Mouse (Mus musculus): ENCODE data around the gene Phpt1. TPM values are rescaled to one million over a fixed set of nuclear protein-coding genes. Genes with fewer than 3 reads are reported as not detected.
A peak's percentile ranks its signal among the peaks of the same experiment; 100 is the strongest.

Gene Phpt1
- polyA plus RNA-seq, 1 experiment from 2014 or later = 167 TPM

- Histone ChIP-seq H3K4me1 (ENCODE audit: control insufficient read depth, insufficient read depth, low read length) (peaks cover 15% of the 10 kb centered on the region), H3K9ac (replicated peaks; ENCODE audit: low read length) (peak within 1 kb of the TSS; percentile 97), H3K27ac (replicated peaks; ENCODE audit: low read depth, low read length) (peak within 1 kb of the TSS; percentile 91), H3K27me3 (ENCODE audit: control insufficient read depth, insufficient read depth, low read length) (no peaks in the 10 kb centered on the region), H3K9me3 (ENCODE audit: control insufficient read depth, low read length) (no peaks in the 10 kb centered on the region), H3K36me3 (ENCODE audit: control insufficient read depth, insufficient read depth, low read length) (no peaks in the 10 kb centered on the region), H3K4me3 (replicated peaks; ENCODE audit: low read depth, low read length) (peak within 1 kb of the TSS; percentile 99), H3K4me2 (ENCODE audit: low read length) (peak within 1 kb of the TSS; percentile 74)
- DNase-seq (peak; percentile 97), ATAC-seq (ENCODE audit: low FRiP score, low TSS enrichment) (peak; percentile 91)
- WGBS = 1% methylated on average over 80 of the region's 80 CpGs
Observed at GRCm38 (mm10) chr2:25607761-25608622, 33.0 kb upstream of the Phpt1 start, which contains the start of gene Rabl6. Gene Rabl6, minus strand, starts transcription at chr2:25608521.

GRCm38 (mm10) chr2:25602526-25602925 lies 27.5 kb upstream of the Phpt1 start:
- 94% methylated on average over 5 of the region's 5 CpGs for WGBS
- no peak overlapping the region for H3K9ac ChIP-seq (replicated peaks; ENCODE audit: low read length)
- no peaks in the 10 kb centered on the region for H3K27me3 ChIP-seq (ENCODE audit: control insufficient read depth, insufficient read depth, low read length)
- H3K9me3 ChIP-seq (ENCODE audit: control insufficient read depth, low read length) = no peaks in the 10 kb centered on the region
- H3K4me3 ChIP-seq (replicated peaks; ENCODE audit: low read depth, low read length) = no peak overlapping the region
- H3K36me3 ChIP-seq (ENCODE audit: control insufficient read depth, insufficient read depth, low read length) = peaks cover 55% of the 10 kb centered on the region
- peaks cover 10% of the 10 kb centered on the region for H3K4me1 ChIP-seq (ENCODE audit: control insufficient read depth, insufficient read depth, low read length)
- ATAC-seq (ENCODE audit: low FRiP score, low TSS enrichment) = no peak
- H3K4me2 ChIP-seq (ENCODE audit: low read length) = no peak overlapping the region
- DNase-seq = no peak
- no peak overlapping the region for H3K27ac ChIP-seq (replicated peaks; ENCODE audit: low read depth, low read length)

- H3K4me1 ChIP-seq (ENCODE audit: control insufficient read depth, insufficient read depth, low read length) = no peaks in the 10 kb centered on the region
- no peak for DNase-seq
- H3K9ac ChIP-seq (replicated peaks; ENCODE audit: low read length) = no peak overlapping the region
- H3K4me2 ChIP-seq (ENCODE audit: low read length) = no peak overlapping the region
- peaks cover 79% of the 10 kb centered on the region for H3K36me3 ChIP-seq (ENCODE audit: control insufficient read depth, insufficient read depth, low read length)
- H3K27ac ChIP-seq (replicated peaks; ENCODE audit: low read depth, low read length) = no peak overlapping the region
- H3K27me3 ChIP-seq (ENCODE audit: control insufficient read depth, insufficient read depth, low read length) = no peaks in the 10 kb centered on the region
- H3K4me3 ChIP-seq (replicated peaks; ENCODE audit: low read depth, low read length) = no peak overlapping the region
- no peaks in the 10 kb centered on the region for H3K9me3 ChIP-seq (ENCODE audit: control insufficient read depth, low read length)
- 98% methylated on average over 2 of the region's 2 CpGs for WGBS
- no peak for ATAC-seq (ENCODE audit: low FRiP score, low TSS enrichment)
Observed at GRCm38 (mm10) chr2:25600037-25600436, 25.0 kb upstream of the Phpt1 start.

GRCm38 (mm10) chr2:25598749-25599148 lies 23.7 kb upstream of the Phpt1 start:
- Histone ChIP-seq H3K36me3 (ENCODE audit: control insufficient read depth, insufficient read depth, low read length) (peaks cover 86% of the 10 kb centered on the region), H3K4me1 (ENCODE audit: control insufficient read depth, insufficient read depth, low read length) (no peaks in the 10 kb centered on the region), H3K27me3 (ENCODE audit: control insufficient read depth, insufficient read depth, low read length) (no peaks in the 10 kb centered on the region), H3K27ac (replicated peaks; ENCODE audit: low read depth, low read length) (no peak overlapping the region), H3K9ac (replicated peaks; ENCODE audit: low read length) (no peak overlapping the region), H3K9me3 (ENCODE audit: control insufficient read depth, low read length) (no peaks in the 10 kb centered on the region), H3K4me3 (replicated peaks; ENCODE audit: low read depth, low read length) (no peak overlapping the region), H3K4me2 (ENCODE audit: low read length) (no peak overlapping the region)
- no peak for DNase-seq
- WGBS = 93% methylated on average over 1 of the region's 1 CpGs
- no peak for ATAC-seq (ENCODE audit: low FRiP score, low TSS enrichment)

GRCm38 (mm10) chr2:25596765-25597510 lies 21.9 kb upstream of the Phpt1 start:
- Histone ChIP-seq H3K9ac (replicated peaks; ENCODE audit: low read length) (no peak overlapping the region), H3K27me3 (ENCODE audit: control insufficient read depth, insufficient read depth, low read length) (no peaks in the 10 kb centered on the region), H3K4me2 (ENCODE audit: low read length) (no peak overlapping the region), H3K9me3 (ENCODE audit: control insufficient read depth, low read length) (no peaks in the 10 kb centered on the region), H3K4me3 (replicated peaks; ENCODE audit: low read depth, low read length) (no peak overlapping the region), H3K36me3 (ENCODE audit: control insufficient read depth, insufficient read depth, low read length) (peaks cover 94% of the 10 kb centered on the region), H3K4me1 (ENCODE audit: control insufficient read depth, insufficient read depth, low read length) (no peaks in the 10 kb centered on the region), H3K27ac (replicated peaks; ENCODE audit: low read depth, low read length) (no peak overlapping the region)
- ATAC-seq (ENCODE audit: low FRiP score, low TSS enrichment) = no peak
- DNase-seq = no peak
- 98% methylated on average over 5 of the region's 5 CpGs for WGBS

- Histone ChIP-seq H3K4me2 (ENCODE audit: low read length) (no peak overlapping the region), H3K9ac (replicated peaks; ENCODE audit: low read length) (no peak overlapping the region), H3K27ac (replicated peaks; ENCODE audit: low read depth, low read length) (no peak overlapping the region), H3K4me1 (ENCODE audit: control insufficient read depth, insufficient read depth, low read length) (no peaks in the 10 kb centered on the region), H3K36me3 (ENCODE audit: control insufficient read depth, insufficient read depth, low read length) (peaks cover 89% of the 10 kb centered on the region), H3K4me3 (replicated peaks; ENCODE audit: low read depth, low read length) (no peak overlapping the region), H3K9me3 (ENCODE audit: control insufficient read depth, low read length) (no peaks in the 10 kb centered on the region), H3K27me3 (ENCODE audit: control insufficient read depth, insufficient read depth, low read length) (no peaks in the 10 kb centered on the region)
- ATAC-seq (ENCODE audit: low FRiP score, low TSS enrichment) = no peak
- 91% methylated on average over 2 of the region's 2 CpGs for WGBS
- DNase-seq = peak; percentile 10
Observed at GRCm38 (mm10) chr2:25591863-25592262, 16.8 kb upstream of the Phpt1 start.

GRCm38 (mm10) chr2:25588227-25588907 lies 13.3 kb upstream of the Phpt1 start:
- Histone ChIP-seq H3K9ac (replicated peaks; ENCODE audit: low read length) (no peak overlapping the region), H3K27ac (replicated peaks; ENCODE audit: low read depth, low read length) (no peak overlapping the region), H3K4me3 (replicated peaks; ENCODE audit: low read depth, low read length) (no peak overlapping the region), H3K36me3 (ENCODE audit: control insufficient read depth, insufficient read depth, low read length) (peaks cover 92% of the 10 kb centered on the region), H3K4me2 (ENCODE audit: low read length) (no peak overlapping the region), H3K27me3 (ENCODE audit: control insufficient read depth, insufficient read depth, low read length) (no peaks in the 10 kb centered on the region), H3K4me1 (ENCODE audit: control insufficient read depth, insufficient read depth, low read length) (no peaks in the 10 kb centered on the region), H3K9me3 (ENCODE audit: control insufficient read depth, low read length) (no peaks in the 10 kb centered on the region)
- WGBS = 97% methylated on average over 8 of the region's 8 CpGs
- no peak for DNase-seq
- no peak for ATAC-seq (ENCODE audit: low FRiP score, low TSS enrichment)

GRCm38 (mm10) chr2:25587290-25587689 lies 12.3 kb upstream of the Phpt1 start:
- peaks cover 88% of the 10 kb centered on the region for H3K36me3 ChIP-seq (ENCODE audit: control insufficient read depth, insufficient read depth, low read length)
- WGBS = 87% methylated on average over 8 of the region's 8 CpGs

More at GRCm38 (mm10) chr2:25587290-25587689, 12.3 kb upstream of the Phpt1 start:
- no peak overlapping the region for H3K9ac ChIP-seq (replicated peaks; ENCODE audit: low read length)
- peaks cover 5% of the 10 kb centered on the region; the same call in 1 of the 2 replicates for H3K4me1 ChIP-seq (ENCODE audit: control insufficient read depth, insufficient read depth, low read length)
- ATAC-seq (ENCODE audit: low FRiP score, low TSS enrichment) = no peak
- H3K9me3 ChIP-seq (ENCODE audit: control insufficient read depth, low read length) = no peaks in the 10 kb centered on the region
- H3K4me2 ChIP-seq (ENCODE audit: low read length) = no peak overlapping the region
- no peaks in the 10 kb centered on the region for H3K27me3 ChIP-seq (ENCODE audit: control insufficient read depth, insufficient read depth, low read length)
- no peak overlapping the region for H3K27ac ChIP-seq (replicated peaks; ENCODE audit: low read depth, low read length)
- no peak for DNase-seq
- H3K4me3 ChIP-seq (replicated peaks; ENCODE audit: low read depth, low read length) = no peak overlapping the region

Measured in midbrain, embryonic 14.5 days (tissue).